Mouse (Mus musculus) kidney, adult 8-10 months (tissue): Measurements from ENCODE around the gene Krt80.

ENCODE experiments used
- DNase-seq, 2 experiments: peaks; one replicate each; pipeline ENCODE4 v3.0.0; 2022

The Krt80 gene

DNA sequence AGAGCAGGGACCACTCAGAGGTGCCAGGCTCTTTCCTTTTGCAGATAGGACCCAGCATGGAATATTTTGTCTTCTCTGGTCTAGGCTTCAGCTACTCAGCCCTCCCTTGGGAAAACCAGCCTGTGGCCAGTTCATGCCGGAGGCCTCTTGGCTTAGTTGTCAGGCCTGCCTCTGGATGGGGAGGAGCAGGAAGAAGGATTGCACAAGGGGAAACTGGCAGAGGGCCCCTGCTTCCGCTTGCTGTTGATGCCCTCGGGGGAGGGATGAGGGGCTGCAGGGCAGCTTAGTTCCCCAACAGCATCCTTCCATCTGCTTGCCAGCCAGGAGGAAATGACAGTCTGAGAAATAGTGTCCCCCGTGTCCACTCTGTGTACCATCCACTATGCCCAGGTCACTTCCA is 4.9 kb upstream of the Krt80 start:
- DNase-seq, result peak; percentile 59 to 64

GRCm38 (mm10) chr15:101373286-101373898 is 3.4 kb upstream of the Krt80 start:
- DNase-seq, result no peak

DNA sequence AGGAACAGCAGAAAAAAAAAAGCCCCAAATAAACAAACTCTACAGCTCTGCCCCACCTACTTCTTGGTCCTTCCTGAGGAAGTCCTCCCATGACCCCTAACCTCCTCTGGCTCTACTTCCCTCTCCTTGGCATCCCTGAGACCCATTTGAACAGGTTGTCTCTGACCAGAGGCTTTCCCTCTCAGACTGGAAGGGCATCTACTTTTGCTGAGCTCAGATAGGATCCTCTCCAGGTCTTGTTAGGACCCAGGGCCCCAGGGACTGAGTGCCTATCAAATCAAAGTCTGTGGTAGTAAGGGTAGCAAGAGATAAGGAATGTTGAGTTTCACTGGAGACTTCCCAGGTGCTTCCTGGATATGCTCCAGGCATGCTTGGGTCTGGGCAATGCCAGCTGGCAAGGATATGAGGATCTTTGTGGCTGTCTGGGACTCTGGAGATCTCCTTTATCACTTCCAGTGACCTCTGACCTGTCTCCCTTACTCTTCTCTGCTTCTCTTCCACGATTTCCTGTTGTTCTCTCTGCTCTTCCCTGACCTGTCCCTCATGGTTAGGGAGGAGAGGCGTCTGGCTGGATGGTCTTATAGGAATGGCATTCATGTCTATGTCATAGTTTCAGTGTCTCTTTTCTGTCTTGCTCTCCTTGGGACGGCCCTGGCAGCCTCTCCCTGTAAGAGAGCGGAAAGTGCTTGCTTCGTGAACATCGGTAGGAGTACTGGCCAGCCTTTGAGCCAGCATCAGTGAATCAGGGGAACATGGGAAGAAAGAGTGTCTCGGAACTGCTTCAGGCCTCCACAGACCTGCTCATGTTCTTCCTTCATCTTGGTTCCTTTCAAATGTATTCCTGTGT is 2.4 kb upstream of the Krt80 start:
- peak in 1 of 2 experiments; percentile 58 for DNase-seq

GRCm38 (mm10) chr15:101371141-101371985 is 1.4 kb upstream of the Krt80 start:
- peak in 1 of 2 experiments; percentile 31 for DNase-seq

- no peak for DNase-seq
These were observed 421 bp downstream of the Krt80 start for GRCm38 (mm10) chr15:101369382-101370100.

DNA sequence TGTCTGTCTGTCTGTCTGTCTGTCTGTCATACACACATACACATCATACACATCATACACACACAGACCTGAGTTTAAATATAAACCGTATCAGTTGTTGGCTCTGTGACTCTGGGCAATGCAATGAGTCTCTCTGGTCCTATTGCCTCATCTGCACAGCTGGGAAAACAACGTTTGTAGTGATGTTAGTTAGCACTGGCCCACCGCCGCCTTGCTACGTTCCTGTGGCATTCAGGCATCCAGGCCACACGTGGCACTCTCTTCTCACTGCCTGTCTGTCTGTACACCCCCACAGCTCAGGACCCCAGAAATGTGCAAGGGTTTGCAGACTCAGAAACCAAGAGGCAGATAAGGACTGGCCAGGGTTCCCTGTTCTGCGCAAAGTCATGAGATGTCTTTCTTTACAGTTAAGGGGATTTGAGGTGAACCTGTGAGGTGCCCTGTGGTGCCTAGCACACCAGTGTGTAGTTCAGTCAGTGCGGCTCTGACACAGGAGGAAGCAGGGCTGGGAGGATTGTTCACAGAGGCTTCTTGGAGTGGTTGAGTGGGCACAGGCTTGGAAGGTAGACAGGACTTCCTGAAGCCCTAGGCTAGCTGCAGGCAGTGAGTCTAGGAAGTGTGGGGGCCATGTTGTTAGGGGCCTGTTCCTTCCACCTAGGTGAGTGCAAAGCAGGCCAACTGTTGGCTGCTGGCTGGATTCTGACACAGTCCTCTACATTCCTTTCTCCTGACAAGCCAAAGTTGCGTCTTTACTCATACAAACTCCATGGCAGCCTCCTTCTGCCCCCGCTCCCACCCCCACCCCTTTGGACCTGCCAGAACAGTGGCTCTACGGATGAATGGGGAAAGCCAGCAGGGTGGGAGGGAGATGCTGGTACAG is 1.2 kb downstream of the Krt80 start:
- no peak for DNase-seq

GRCm38 (mm10) chr15:101368015-101368414 is 1.9 kb downstream of the Krt80 start:
- DNase-seq, result no peak

- DNase-seq, result no peak
These were observed 2.5 kb downstream of the Krt80 start for GRCm38 (mm10) chr15:101367497-101367896.

- no peak for DNase-seq
These were observed 3.0 kb downstream of the Krt80 start for GRCm38 (mm10) chr15:101366926-101367325.

DNA sequence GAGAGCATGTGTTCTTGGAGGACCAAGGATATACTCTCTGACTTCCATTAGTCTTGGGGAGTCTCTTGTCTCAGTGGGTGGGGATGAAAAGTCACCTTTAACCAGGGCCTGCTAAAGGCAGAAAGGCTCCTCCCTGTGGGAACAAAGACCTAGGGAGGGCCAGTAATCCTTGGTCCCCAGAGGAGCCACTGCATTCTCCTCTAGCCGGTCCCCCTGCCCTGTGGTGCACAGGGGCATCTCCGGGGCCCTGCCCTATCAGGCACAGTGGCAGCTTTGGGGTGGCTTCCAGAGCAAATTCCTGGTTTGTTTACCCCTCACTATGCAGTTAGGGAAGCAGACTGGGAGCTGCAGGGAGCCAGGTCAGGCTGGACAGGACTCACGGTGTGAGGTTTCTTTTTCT is 3.5 kb downstream of the Krt80 start:
- no peak for DNase-seq

GRCm38 (mm10) chr15:101365721-101366120 is 4.2 kb downstream of the Krt80 start:
- no peak for DNase-seq

GRCm38 (mm10) chr15:101364891-101365671 is 4.9 kb downstream of the Krt80 start:
- peak; percentile 32 to 38 for DNase-seq

DNA sequence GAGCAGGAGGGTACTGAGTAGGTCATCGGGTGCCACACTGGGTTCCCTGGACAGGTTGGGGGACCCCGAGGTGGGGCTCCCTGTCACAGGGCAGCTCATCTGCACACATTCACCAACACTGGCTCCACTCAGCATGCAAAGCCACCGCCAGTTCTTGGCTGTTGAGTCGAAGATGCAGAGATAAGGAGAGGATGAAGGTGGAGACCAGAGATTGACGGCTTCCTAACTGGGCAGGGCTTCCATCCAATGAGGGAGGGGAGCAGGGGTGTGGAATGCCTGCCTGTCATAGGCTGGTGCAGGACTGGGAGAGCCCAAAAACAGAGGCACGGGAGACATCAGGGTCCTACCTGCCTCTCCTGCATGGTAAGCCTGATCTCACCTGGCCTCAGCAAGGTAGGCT is 5.5 kb downstream of the Krt80 start:
- DNase-seq, result peak; percentile 38 to 52

GRCm38 (mm10) chr15:101363933-101364332 is 6.0 kb downstream of the Krt80 start:
- DNase-seq, result no peak

DNA sequence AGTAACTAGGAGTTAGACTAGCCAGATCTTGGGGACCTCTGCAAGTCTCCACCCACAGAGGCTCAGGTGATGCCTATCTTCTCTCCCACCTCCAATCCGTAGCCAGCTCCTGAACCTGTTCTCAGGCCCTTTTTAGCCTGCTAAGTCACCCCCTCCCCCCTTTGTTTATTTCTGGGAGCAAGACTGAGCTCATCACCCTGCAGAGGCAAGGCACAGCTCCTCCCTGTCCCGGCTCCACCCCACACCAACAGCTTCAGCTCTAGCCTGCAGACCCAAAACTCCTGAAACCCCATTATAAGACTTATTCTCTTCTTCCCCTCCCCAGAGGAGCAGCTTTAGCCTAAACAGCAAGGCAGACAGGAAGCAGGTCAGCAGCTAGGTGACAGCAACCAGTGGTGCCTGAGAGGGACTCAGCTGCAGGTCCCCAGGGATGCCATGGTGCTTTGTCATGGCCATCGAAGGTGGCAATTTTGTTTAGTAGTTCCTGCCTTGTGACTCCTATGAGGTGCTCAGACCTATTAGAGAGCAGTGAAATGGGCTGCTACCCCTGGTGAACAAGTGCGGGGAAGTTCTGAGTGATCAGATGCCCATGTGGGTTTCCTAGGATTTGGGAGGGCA is 7.5 kb downstream of the Krt80 start:
- DNase-seq, result no peak

DNA sequence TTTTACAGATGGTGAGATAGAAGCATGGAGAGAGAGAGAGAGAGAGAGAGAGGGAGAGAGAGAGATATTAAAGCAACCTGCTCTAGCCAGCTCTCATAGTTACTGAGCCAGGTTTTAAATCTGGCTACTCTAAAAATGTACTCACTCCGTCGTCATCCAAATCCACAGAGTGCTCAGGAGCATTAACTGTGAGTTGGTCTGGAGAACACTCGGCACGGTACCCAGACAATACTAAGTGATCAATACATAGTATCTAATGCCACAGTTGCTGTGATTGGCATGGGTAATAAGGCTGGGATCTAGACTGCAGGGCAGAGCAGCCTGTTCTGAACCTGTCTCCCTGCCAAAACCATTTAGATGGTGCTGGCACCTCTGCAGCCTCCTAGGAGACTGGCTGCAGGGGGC is 14.6 kb downstream of the Krt80 start:
- no peak for DNase-seq

GRCm38 (mm10) chr15:101352706-101353465 is 17.1 kb downstream of the Krt80 start:
- DNase-seq, result no peak

- no peak for DNase-seq
These were observed 17.9 kb downstream of the Krt80 start for GRCm38 (mm10) chr15:101352047-101352446.

- DNase-seq, result peak in 1 of 2 experiments; percentile 52
These were observed 28.0 kb downstream of the Krt80 start for GRCm38 (mm10) chr15:101341797-101342515.
